Mouse (Mus musculus) bone marrow, adult 2 months (tissue): ENCODE measurements at regions not wholly inside any gene's neighbourhood (a gene's known extent, or its start where the extent isn't known, plus 50 kb on each side); places are given as distances from the start of the nearest gene placed in this dataset.

Experiments used
- H3K27ac ChIP-seq: fragments of 200-500 bp; 2 replicates; pipeline ENCODE4 v1.5.1; 2012; ENCODE audit warnings: low read depth, mild to moderate bottlenecking, control low read depth, inconsistent platforms, low read length; ENCODE audit not compliant: control insufficient read depth, poor library complexity, insufficient read depth
- H3K4me1 ChIP-seq: fragments of 200-500 bp; 2 replicates; pipeline ENCODE4 v1.6.1; 2011; ENCODE audit warnings: low read length; ENCODE audit not compliant: control insufficient read depth, insufficient read depth
- H3K4me3 ChIP-seq: fragments of 200-500 bp; replicated peaks from 2 replicates; pipeline ENCODE3; 2011; ENCODE audit warnings: mild to moderate bottlenecking, low read depth, low read length, control low read depth; ENCODE audit not compliant: control insufficient read depth
- CTCF ChIP-seq: fragments of 200-500 bp; IDR thresholded peaks from 2 replicates; pipeline ENCODE4 v1.5.1; 2011; ENCODE audit warnings: low read length, control low read depth; ENCODE audit not compliant: control insufficient read depth, insufficient read depth
- POLR2A ChIP-seq: fragments of 200-500 bp; IDR thresholded peaks from 2 replicates; pipeline ENCODE4 v1.6.1; 2011; ENCODE audit warnings: low read depth, mild to moderate bottlenecking, control low read depth, low read length, borderline replicate concordance; ENCODE audit not compliant: control insufficient read depth
- whole genome bisulfite sequencing: fragments of 180-500 bp; shearing (Covaris S2); methylation state at CpG from one replicate; pipeline ENCODE4 v1.1.7; 2018; 5-methylcytosine and 5-hydroxymethylcytosine counted together

DNA sequence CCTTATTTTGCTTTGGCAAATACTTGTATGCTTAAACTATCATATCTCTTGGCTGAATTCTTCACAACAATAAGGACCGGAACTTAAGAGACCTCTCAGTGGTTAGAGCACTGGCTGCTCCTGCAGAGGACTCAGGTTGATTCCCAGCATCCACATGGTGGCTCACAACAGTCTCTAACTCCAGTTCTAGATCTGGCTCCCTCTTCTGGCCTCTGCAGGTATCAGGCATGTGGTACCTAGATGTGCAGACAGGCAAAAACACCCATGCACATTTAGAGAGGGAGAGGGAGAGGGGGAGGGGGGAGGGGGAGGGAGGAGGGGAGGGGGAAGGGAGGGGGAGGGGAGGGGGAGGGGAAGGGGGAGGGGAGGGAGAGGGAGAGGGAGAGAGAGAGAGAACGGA, 80.0 kb upstream of the Sfswap start:
- no peaks in the 10 kb centered on the region; the same call in 1 of the 2 replicates for H3K4me1 ChIP-seq
- 81% methylated on average over 2 of the region's 2 CpGs for WGBS
- no peak overlapping the region for H3K4me3 ChIP-seq
- no peak overlapping the region for H3K27ac ChIP-seq
- TF ChIP-seq CTCF (no peak), POLR2A (no peak)

- H3K27ac ChIP-seq, result no peak overlapping the region
- no peaks in the 10 kb centered on the region for H3K4me1 ChIP-seq
- no peak overlapping the region for H3K4me3 ChIP-seq
- TF ChIP-seq CTCF, result no peak
- no peak for TF ChIP-seq POLR2A
These were observed 71.1 kb upstream of the Sfswap start for GRCm38 (mm10) chr5:129429897-129430296.

GRCm38 (mm10) chr5:129430330-129430729, 70.7 kb upstream of the Sfswap start:
- TF ChIP-seq CTCF, result no peak
- no peak for TF ChIP-seq POLR2A
- Histone ChIP-seq H3K4me3 (no peak overlapping the region), H3K27ac (no peak overlapping the region), H3K4me1 (no peaks in the 10 kb centered on the region)
- 74% methylated on average over 3 of the region's 3 CpGs for WGBS

DNA sequence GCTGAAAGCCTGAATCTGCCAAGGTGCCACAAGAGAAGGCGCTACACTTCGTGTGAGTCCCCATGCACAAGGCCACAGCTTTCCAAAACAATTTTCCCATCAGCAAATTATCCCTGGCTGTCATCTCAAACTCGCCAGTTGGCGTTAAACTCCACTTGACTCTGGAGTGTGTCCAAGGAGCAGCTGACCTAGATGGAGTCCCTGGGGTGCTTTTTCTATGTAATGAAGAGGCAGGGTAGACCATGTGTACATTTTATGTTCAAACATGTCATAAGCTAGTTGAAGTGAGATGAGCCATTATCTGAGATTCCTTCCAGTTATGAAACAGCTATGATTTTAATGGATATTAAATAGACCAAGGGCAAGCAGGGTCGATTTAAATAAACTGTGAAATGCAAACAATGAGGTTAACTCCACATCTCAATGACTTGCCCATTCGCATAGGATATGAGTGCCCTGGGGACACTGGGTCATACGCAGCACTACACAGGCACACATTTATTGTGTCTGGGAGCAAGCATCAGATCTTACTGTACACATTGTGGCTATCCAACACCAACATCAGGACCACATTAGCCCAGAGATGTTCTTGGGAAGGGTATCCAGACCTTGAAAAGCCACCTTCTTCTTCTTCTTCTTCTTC, 51.0 kb upstream of the Sfswap start:
- no peak for TF ChIP-seq POLR2A
- no peak for TF ChIP-seq CTCF
- H3K4me3 ChIP-seq, result no peak overlapping the region
- H3K27ac ChIP-seq, result no peak overlapping the region
- no peaks in the 10 kb centered on the region for H3K4me1 ChIP-seq
- WGBS, result 61% methylated on average over 7 of the region's 7 CpGs
